Mouse (Mus musculus) natural killer cell, adult 2 months (primary cell): ENCODE data around the gene Gpr162.
"Not testable (repeated sequence)": the region's sequence is repeated elsewhere in the genome, so short reads cannot be mapped to it uniquely, and the experiment has no call there.

Source experiments
- DNase-seq, 2 experiments: peaks; one replicate each; pipeline ENCODE4 v3.0.0; 2022; ENCODE audit warnings: low spot score in 2 of 2

The Gpr162 gene

DNA sequence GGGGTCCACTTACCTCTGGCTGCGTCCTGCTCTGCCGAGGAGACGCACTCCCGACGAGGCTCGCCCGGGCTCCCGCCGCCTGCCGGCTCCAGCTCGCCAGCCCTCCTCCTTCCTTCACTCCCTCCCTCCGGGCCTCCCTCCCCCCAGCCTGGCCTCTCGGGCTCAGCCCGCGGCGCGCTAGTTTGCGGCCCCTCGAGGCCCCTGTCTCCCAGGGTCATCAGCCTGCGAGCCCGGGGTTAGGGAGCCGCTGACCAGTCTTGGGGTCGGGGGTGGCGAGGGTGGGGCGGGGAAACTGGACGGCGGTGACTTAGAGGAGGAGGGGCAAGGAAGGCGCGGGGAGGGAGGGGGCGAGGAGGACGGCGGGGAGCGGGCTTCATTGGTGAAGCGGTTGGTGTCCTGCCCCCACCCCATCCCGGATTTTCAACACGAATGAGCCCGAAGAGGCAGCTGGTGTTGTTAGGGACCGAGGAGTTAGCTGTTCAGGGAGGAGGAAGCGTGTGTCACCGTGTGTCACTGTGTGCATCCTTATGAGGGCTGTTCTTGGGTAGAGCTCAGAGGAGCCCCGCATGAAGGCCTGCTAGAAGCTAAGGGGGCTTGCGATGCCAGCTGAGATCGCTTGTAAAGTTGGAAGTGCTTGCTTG is at the start of gene Gpr162:
TSS of gene Gpr162 (minus strand) at position 326 of the 641 bp plus-strand sequence.
- peak in 1 of 2 experiments; percentile 16 for DNase-seq

DNA sequence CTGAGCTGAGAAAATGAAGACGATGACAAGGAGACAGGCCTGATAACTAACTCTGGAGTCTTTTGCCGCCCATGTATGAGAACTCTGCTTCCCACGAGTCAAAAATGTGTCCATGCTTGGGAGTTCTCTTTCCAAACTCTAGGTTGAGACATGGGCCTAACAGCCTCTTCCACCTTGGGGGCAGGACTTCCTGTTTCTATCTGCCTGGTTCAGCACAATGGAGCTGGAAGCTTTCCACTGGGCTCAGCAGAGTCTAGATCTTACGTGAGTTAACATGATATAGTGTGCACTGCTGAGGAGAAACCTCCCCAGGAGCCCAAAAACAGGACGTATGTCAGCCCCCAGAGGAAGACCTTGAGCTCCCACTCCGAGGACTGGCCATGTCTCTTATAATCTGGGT is 49.4 kb upstream of the Gpr162 start:
- DNase-seq: no peak

DNA sequence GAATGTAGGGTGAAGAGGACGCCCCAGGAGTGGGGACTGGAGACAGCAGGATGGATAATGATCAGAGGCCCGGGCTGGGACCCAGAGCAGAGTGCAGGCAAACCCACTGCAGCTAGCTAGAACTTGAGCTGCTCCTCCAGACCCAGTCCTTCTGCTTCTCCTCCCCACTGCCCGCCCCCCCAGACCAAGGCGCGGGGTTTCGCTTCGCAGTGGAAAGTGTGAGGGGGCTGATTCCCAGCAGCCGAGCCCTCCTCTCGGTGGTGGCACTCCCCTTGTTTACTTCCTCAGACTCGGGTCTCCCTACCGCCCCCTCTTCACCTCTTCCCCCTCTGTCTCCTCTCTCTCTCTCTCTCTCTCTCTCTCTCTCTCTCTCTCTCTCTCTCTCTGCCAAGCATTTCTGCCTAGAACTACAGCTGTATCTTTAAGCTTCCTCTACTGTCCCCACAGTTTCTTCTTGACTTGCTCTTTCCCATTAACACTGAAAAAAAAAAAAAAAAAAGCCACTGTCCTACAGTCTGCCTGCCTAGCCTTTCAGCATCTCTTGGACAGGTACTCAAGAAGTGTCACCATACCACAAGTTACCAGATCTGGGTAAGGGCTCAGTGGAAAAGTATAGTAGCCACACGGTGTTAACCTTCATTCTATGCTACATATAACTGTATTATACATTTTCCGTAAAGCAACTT is 47.9 kb upstream of the Gpr162 start, which contains the start of gene Lag3:
TSS of gene Lag3 (minus strand) at position 173 of the 686 bp plus-strand sequence.
- DNase-seq: no peak

DNA sequence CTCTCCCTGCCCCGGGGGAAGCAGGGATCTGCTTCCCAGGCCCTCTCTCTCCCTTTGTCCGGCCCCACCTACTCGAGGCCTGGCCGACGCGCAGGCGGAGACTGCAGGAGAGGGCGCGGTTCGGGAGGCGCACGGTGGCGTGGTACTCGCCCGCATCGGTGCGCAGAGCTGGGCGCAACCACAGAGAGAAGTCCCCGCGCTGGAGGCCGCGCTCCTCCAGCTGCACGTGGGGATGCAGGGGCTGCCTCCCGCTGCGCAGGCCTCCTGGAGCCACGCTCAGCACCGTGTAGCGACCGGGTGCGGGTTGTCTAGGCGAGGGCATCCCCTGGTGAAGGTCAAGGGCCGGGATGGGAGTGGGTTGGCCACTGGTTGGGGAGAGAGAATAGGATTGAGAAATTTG is 46.2 kb upstream of the Gpr162 start:
- no peak for DNase-seq

DNA sequence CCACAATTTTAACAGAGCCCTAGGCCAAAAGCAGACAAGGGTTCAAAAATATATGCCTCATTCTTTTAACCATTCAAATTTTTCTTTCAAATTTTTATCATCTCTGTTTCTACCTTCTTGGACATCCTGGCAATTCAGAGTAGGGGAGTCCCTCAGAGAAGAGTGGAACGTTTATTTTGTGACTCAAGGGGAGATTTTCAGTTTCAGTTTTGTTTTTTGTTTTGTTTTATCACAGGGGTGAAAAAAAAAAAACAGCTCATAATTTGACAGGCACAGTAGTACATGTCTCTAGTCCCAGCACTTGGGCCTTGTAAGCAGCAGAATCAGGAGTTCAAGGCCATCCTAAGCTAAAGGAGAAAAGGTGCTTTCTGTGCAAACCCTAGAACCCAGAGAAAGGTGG is 44.0 kb upstream of the Gpr162 start:
- DNase-seq: no peak

DNA sequence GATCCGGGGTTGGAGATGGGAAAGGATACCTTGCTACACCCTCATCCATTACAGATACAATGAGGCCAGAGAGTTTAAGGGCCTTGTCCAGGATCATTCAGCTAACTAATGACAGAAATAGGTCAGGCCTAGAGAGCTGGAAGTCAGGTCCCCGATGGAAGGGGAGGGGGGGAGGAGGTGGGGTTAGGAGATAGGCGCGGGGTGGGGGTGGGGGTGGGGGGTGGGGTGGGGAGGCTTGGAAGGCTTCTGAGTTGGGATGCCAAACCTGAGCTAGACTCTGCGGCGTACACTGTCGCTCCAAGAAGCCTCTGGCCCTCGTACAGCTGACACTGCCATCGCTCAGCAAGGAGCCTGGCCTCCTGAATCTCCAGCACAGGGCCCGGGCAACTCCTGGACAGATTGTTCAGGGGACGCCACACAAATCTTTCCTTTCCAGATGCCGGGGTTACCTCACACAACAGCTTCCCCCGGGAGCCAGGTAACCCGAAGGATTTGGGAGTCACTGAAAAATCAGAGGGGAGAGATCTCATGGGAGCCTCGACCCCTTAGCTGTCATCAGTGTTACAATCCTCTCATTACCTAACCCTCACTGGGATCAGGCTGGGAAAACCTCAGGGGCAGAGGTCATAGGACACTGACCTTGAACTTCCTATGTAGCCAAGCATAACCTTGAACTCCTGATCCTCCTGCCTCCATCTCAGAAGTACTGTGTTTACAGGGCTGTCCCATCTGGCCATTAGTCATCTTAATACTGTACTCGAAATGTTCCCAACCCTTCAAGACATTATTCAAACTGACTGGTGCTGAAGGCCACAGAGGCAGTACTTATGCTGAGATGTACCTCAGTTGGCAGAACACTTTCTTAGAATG is 41.4 kb upstream of the Gpr162 start:
- no peak for DNase-seq

DNA sequence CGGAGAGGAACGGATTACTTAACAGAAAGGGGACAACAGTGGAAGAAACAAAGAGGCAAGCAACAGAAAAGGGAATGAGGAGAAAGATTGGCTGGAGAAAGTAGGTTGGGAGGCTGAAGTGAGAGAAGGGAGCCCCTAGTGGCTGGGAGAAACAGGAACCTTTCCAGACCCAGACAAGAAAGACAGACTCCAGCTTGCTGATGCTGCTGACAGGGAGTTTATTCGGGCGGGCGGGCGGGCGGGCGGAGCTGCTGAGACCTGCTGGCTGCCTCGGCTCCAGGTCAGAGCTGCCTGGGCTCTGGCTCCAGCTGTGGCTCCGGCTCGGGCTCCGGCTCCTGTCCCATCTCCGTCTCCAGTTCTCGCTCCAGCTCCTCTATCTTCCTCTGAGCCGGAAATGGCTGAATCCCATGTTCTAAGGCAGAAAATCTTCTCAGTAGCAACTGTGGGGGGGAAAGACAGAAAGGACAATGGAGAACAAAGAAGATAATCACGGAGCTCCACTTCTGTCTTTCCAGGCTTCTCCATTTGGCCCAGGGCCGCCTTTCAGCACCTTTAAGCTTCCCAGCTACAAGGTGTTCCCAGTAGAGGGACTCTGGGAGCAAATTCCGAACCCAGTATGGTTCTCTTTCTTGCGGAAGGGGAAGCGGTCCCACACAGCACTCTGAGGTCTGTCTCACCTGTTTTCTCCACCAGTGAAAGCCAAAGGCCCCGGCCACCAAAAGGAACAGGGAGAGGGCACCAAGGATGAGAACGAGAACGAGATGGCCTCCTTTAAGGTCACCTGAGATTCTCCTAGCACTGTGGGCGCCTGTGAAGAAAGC is 40.6 kb upstream of the Gpr162 start:
- DNase-seq: no peak

DNA sequence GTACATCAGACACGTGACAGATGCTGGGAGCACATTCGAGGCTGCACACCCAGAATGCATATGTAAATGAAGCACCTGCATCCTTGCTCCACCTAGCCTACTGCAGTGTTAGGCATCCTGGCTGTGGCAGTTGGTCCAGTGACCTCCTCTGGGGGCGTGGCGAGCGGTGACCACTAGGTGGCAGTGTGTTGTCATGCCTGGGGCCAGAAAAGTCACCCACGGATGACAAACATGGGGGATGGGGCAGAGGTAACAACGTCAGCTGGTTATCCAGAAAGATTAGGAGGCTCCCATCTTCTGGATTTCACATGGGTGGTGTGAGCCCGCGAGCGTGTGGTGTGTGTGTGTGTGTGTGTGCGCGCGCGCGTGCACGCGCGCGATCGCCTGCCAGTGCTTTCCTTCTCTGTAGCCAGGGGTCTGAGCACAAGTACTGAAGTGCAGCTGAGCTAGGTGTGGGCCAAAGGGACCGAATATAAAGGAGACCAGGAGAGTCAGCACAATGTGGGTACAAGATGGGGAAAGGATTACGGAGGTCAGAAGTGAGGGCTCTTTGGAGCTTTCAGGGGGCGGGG is 39.9 kb upstream of the Gpr162 start:
- peak; percentile 93 to 95 for DNase-seq

DNA sequence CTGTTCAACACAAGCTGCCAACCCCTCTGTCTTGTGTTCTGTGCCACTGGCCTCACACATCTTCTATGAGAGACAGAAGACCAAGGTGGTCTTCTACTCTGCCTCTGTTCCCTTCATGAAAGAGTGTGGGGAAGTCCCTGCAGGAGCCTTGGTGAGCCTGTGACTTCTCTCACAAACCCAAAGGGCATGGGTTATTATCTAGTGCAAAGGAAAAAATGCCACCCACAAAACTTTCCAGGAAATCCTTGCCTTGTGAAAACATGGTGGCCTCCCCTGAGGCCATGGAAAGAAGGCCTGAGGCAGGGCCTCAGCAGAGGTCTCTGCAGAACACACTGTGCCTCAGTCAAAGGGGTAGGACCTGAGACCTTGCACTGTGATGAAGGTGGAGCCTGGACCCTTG is 38.1 kb upstream of the Gpr162 start:
- no peak for DNase-seq

DNA sequence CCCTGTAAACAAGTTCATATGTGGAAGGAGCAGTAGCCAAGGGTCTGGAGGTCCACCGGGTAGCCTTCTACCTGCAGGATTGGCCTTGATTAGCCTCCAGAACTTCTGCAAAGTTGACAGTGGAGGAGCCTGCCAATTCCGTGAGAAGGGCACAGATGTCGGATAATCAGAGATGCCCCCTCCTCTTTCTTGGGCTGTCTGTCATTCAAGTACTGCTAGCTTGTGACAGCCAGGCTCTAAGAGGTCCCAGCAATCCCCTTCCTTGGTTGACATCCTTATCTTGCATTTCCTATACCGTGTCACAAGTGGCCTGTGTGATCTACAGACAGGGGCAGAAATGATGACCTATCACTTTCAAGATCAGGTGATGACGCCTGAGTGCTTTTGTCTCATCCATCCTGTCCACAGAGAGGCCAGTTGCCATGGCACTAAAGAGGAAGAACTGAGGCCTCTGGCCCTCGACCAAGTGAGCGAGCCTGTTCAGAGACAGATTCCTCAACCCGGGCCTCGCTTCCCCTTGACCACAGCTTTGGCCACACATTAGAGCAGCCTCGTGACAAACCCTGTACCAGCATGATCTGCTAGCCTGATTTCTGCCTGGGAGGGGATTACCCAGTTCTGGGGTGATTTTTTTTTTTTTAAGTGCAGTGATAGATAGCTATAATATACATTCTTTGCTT is 37.2 kb upstream of the Gpr162 start:
- peak; percentile 46 to 53 for DNase-seq

DNA sequence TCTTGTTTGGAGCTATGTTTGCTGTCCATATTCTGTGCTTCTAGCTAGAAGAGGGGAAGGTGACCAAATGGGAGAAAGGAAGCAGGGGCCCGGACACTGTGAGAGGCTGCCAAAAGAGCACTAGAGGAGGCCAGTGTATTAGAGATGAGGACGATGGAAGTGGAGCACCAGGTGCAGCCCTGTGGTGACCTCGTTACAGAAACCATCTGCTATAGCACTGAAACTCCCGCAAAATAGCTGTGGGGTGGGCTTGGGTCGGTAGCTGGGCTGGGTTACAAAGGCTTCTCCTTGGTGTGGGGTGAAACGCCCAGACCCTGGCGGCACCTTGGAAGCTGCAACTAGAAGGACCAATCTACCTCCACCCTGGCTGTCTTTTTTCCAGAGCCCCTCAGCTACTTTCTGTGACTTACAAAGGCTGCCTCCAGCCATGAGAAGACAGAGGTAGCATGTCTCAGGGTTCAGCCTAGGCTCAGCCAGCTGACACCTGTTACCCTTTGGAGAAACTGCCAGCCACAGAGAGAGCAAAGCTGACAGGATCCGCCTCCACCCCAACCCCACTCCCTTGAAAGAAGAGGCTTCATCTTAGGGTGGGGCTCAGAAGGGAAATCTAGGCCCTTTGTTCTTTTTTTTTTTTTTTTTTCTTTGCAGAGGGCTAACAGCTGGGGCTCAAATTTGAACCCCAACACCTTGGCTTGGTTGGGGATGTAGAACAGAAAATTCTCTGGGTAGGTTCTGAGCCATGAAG is 36.4 kb upstream of the Gpr162 start:
- DNase-seq: no peak

DNA sequence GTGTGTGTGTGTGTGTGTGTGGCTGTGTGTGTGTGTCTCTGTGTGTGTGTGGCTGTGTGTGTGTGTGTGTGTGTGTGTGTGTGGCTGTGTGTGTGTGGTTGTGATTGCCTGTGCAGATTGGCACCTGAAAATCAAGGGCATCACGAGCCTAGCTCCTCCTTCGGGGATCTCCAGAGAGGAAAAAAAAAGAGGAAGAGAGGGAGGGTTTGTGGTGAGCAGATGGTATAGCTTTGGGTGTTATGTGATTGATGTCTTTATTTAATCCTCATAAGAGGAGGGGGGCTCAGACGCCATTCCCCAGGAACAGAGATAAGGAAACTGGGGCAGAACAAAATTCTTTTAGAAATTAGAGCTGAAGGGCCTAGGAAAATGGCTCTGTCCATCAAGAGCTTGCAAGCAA is 34.6 kb upstream of the Gpr162 start:
- DNase-seq: peak in 1 of 2 experiments; percentile 56

DNA sequence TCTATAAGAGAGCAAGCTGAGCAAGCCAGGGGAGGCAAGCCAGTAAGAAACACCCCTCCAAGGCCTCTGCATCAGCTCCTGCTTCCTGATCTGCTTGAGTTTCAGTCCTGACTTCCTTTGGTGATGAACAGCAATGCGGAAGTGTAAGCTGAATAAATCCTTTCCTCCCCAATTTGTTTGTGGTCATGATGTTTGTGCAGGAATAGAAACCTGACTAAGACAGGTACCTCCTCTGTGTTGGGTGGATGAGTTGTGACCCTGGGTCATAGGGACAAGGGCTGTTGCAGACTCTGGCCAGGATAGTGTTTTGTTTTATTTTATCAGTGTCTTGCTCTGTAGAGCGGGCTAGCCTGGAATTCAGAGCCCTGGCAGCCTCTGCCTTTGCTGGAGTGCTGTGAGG is 30.3 kb upstream of the Gpr162 start:
- not testable (repeated sequence) for DNase-seq

DNA sequence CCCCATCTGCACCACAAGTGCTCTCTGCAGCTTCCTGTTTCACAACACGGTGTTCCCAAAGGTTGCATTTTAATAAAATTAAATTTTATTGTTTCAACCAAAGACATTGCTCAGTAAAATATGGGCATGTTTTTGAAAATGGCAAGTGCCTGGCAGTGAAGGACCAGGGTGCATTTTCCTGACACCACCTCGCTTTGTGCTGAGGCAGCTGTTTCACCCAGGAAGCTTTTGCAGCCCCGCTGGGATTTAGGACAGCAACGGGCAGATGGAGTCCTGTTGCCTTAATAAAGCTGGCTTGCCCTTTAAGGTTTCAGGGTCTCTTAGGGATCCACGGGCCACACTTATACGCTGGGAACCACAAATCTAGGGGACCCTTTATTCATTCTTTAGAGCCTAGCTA is 27.2 kb upstream of the Gpr162 start:
- DNase-seq: no peak

DNA sequence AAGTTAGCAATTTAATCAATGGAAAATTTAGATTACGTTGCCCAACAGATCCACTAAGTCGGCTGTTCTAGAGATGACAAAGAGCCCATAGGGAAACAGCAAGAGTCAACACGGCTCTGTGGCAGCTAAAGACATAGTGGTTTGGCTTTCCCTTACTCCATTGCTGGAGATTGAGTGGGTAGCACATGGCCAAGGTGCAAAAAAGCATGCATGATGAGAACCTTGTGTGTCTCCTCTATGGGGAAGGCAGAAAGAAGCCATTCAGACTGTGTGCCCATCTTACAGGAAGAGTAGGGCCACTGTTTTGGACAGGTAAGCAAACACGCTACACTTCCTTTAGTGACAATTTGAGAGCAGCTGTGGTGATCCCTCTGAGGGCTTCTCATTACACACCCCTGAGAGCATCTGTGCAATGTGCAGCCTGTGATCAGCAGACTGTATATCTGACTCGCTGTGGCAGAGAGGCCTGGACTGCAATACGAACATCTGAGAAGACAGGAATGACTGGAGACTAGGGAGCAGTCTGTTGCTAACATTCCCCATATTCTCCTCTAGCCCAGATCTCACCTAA is 24.9 kb upstream of the Gpr162 start:
- DNase-seq: no peak

DNA sequence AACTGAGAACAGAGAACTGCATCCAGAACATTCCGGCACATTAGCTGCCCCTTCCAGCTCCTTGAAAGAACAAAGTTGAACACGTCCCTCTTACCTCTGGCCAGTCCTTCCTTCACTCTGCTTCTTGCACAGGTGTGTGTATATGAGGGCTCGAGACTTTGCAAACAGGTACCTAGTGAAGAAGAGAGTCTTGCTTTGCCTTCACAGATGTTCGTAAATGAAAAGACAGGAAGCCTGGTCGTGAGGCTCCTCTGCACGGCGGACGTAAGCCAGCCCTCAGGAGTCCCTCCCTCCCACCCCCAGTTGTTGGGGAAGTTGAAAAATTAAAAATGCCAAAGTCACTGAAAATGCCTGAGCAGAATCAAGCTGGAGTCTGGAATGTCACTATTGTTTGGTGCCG is 24.2 kb upstream of the Gpr162 start, which contains the start of gene Cd4:
TSS of gene Cd4 (minus strand) at position 236 of the 400 bp plus-strand sequence.
- no peak for DNase-seq

DNA sequence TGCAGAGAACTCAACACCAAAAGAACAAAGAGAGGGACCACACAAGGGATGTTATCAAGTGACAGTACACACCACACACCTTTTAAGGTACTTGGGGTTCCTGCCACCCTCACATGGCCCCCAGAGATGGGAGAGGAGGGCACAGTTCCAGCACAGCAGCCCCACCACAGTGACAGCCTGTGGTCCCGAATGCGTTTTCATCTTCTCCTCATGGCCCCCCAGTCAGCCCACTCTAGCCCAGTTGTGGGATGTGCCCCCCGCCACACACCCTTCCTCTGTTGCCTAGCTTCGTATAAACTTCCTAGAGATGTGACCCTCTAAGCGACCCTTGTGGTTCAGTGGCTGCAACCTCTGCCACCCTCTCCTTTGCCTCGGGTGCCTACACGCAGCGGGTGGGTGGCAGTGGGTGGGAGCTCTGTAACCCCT is 22.2 kb upstream of the Gpr162 start:
- DNase-seq: no peak

DNA sequence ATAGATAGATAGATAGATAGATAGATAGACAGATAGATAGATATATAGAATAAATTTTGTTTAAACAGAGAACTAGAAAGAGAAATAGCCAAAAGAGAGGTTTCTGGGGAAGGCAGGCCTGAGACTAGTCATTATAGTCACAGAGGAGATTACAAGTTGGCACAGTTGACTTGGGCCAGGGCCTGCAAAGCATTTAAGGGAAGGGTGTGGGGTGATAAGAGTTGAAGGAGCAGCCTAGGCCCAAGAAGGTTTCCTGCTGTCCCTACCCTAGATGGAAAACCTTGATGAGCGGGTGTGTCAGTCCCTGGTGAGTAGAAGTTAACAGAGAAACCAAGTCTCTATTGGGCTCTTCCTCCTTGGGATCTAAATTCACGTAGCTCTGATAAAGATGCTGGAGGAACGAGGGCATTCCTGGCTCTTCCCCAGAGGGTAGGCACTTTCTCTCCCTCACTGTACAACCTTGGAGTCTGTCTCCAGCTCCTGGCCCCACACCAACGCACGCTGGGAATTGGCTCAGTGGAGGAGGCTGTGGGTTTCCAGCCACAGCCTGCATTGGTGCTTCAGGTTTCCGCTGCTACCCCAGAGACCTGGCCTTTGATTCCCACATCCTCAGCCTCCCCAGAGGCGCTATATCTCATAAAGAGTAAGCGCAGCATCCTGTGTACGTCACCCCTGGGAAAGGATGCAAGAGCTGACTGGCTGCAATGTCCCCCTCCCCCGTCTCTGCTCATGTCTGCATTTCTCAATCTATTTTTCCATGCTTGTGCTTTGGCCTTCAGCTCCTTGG is 21.1 kb upstream of the Gpr162 start:
- peak in 1 of 2 experiments; percentile 12 for DNase-seq

DNA sequence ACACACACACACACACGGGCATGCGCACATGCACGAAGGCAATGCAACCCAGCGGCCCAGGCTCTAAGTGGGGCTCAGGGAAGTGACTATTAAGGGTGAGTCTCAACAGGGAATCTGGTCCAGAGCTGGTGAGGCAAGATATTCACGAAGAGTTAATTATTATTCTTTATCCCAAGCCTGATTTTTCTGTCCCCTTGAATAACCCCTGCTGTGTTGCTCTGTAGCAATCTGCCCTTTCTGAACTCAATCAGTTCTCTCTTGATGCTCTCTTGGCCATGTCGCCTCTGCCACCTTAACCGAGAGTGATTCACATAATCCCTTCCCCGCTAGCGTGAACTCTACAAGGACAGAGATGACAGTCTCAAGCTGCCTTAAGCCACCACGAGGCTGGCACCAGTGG is 19.6 kb upstream of the Gpr162 start:
- no peak for DNase-seq
